Mouse (Mus musculus) 3T3-L1 (cell line): ENCODE results near the gene Spry1.

Experiments
- DNase-seq: peaks from one replicate; pipeline ENCODE4 v3.0.0-alpha.2; 2015; ENCODE audit warnings: low read depth, low spot score

The Spry1 gene

GRCm38 (mm10) chr3:37672266-37673040 is 32.7 kb downstream of the Spry1 start:
- DNase-seq, result no peak

DNA sequence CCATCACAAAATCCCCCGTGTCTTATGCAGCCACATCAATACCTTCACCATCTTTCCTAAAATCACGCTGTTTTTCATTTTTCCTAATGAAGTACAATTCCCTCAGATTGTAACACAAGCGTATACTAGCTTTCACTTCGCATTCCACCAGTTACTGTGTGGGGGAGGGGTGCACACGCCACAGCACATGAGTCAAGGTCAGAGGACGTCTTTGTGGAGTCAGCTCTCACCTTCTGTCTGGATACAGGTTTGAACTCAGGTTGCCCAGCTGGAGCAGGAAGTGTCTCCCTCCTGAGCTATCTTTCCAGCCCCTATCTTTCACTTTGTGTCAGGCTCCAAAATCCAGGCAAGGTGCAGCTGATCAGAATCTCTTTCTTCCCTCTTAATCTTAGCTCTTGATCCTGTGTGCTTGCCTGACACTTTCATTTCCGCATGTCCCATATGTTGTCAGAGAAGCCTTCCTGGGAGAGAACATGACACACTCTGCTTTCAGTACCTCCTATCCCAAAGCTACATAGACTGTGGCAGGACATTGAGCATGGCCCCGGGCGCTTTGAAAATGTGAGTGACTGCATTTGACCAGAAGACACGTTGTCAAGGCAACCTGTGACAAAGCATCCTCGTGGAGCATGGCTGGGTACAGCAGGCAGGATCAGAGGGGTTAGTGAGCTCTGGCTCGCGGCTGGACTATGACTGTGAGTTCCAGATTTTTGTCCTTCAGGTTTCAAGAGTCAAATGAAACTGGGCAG is 33.9 kb downstream of the Spry1 start:
- DNase-seq, result no peak

DNA sequence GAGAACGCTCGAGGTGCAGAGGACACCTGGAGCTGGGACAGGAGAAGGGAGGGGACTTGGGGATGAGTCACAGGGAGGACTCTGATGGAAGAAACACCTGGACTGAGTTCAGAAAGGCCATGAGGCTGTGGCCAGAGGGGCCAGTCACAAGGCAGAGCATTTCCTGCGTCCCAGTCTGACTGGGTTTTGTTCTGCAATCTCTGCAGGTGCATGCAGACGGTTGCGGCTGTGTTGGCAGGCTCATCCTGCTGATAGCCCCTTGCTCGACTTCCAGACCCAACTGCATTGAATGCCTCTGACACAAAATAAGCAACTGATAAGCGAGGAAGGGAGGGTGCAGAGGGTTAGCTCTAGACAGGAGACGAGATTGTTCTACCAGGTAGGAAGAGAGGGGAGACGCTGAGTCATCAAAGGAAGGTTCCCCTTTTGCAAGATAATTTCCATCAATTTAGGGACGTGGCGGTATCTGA is 35.3 kb downstream of the Spry1 start:
- no peak for DNase-seq

- DNase-seq, result no peak
Observed at GRCm38 (mm10) chr3:37676291-37676690, 36.5 kb downstream of the Spry1 start.

GRCm38 (mm10) chr3:37686219-37686618 is 46.5 kb downstream of the Spry1 start:
- DNase-seq, result no peak

DNA sequence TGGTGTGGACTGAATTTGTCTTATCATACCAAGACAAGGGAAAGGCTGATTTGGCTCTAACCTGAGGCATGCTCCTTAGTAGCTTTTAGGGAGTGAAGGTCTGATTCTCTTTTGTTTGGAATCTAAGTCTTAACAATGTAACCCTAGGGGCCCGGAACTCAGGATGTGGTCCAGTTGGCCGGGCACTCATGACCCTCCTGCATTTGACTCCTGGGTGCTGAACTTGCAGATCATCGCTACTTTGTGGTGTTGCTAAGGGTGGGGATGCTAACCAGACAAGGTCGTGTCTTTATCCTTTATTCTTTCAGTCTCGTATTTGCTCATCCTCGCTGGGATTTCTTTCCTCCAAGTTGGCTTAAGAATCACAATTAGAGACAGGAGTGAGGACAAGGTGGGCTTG is 47.0 kb downstream of the Spry1 start:
- no peak for DNase-seq

DNA sequence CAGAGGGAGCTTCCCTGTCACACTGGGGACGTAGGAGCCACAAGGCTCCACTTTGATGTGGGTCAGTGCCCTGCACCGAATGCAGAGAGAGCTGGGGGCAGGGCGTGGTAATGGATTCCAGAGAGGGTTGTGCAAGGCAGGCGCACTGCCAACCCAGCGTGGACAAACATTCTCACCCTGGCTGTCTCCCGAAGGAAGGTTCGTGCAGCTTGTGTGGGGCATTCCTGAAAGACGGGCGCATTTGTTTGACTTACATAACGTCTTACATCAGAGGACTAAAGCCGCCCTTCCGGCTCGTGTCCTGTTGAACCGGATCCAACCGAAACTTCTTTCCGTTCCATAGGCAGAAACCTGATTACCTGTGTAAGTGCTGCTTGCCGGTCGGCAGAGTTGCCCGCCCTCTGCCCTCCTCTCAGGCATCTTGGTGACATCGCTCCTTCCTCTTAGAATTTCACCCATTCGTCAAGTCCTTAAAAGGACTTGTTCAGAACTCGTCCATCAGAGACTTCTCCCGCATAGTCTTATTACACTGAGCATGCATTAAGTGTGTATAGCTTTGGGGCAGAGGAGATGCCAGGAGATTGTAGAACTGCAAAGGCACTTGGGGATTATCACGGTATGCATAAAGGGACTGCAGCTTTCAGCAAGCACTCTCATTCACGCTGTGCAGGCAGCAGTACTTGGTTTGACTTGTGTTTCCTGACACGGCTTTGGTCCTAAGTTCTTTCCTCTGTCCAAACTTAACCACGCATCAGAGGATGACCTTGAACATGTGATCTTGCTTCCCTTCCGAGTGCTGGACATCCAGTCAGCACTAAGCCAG is 47.6 kb downstream of the Spry1 start:
- DNase-seq, result no peak

GRCm38 (mm10) chr3:37692945-37693344 is 53.2 kb downstream of the Spry1 start:
- DNase-seq, result no peak

GRCm38 (mm10) chr3:37693552-37693951 is 53.8 kb downstream of the Spry1 start:
- DNase-seq, result no peak
